Mouse (Mus musculus): ENCODE results near the gene Limch1. TPM values are rescaled to one million over a fixed set of nuclear protein-coding genes. Genes with fewer than 3 reads are reported as not detected.

The Limch1 gene
- polyA plus RNA-seq, 1 experiment from 2014 or later, result 6.7 TPM

DNA sequence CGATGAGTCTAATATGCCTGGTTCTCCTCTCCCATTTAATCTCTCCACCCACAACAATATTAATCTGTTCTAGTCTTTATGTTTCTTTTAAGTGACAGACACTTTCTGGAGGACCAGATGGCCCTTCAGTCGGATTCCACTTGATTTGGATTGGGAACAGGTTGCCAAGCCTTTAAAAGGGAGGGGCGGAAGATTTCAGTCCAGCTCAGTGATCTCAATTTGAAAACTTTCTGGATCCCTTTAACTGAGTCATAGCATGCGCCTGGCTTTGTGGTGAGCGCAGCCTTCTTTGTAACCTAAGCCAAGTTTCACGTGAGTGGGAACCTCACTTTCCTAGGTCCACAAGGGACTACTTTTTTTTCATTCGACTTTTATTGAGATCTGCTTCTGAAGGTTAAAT is 5.0 kb downstream of the Limch1 start:
- H3K27ac ChIP-seq (ENCODE audit: low read depth, low read length), result no peak overlapping the region
- H3K4me1 ChIP-seq (replicated peaks; ENCODE audit: control insufficient read depth, insufficient read depth, low read length), result no peaks in the 10 kb centered on the region
- no peaks in the 10 kb centered on the region for H3K36me3 ChIP-seq (ENCODE audit: control insufficient read depth, insufficient read depth)
- H3K9ac ChIP-seq (ENCODE audit: low read depth, low read length), result no peak overlapping the region
- H3K4me2 ChIP-seq (replicated peaks; ENCODE audit: low read depth), result no peak overlapping the region
- peaks cover 14% of the 10 kb centered on the region for H3K27me3 ChIP-seq (replicated peaks; ENCODE audit: control insufficient read depth, insufficient read depth, low read length)
- no peaks in the 10 kb centered on the region for H3K9me3 ChIP-seq (ENCODE audit: control insufficient read depth)
- TF ChIP-seq CTCF (IDR thresholded peaks at IDR 0.05; ENCODE audit: low read depth), result no peak
- ATAC-seq, result no peak
- no peak overlapping the region for H3K4me3 ChIP-seq (ENCODE audit: low read depth, low read length)
- 72% methylated on average over 7 of the region's 7 CpGs for WGBS

DNA sequence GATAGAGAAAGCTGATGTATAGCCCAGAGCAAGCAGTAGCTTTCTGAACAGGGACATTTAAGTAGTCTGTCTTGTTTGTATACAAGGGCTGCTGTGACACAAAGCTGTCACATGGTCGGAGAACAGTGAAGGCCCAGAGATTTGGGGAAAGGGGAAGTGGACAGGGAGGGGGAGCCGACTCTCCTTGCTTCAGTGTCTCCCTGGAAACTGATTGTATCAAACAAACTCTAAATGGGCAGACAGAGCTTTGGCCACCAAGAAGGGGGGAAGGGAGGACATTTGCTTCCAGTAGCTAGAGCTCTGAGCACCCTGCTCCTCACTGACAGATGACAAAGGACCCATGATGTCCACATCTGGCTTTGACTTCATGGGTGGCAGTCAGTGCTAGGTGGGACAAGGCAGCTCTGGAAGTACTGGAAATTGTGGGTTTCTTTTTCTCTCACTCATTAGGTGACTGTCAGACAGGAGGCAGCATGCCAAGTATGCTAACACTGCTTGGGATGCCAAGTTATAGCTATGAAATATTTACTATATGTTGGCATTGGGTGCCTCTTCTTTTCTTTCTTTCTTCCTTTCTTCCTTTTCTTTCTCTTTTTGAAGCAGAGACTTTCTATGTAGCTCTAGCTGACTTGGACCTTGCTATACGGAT is 5.8 kb downstream of the Limch1 start:
- no peaks in the 10 kb centered on the region for H3K9me3 ChIP-seq (ENCODE audit: control insufficient read depth)
- no peak for ATAC-seq
- peaks cover 7% of the 10 kb centered on the region for H3K27me3 ChIP-seq (replicated peaks; ENCODE audit: control insufficient read depth, insufficient read depth, low read length)
- no peak for TF ChIP-seq CTCF (IDR thresholded peaks at IDR 0.05; ENCODE audit: low read depth)
- H3K9ac ChIP-seq (ENCODE audit: low read depth, low read length), result no peak overlapping the region
- H3K4me1 ChIP-seq (replicated peaks; ENCODE audit: control insufficient read depth, insufficient read depth, low read length), result no peaks in the 10 kb centered on the region
- no peak overlapping the region for H3K4me3 ChIP-seq (ENCODE audit: low read depth, low read length)
- H3K27ac ChIP-seq (ENCODE audit: low read depth, low read length), result no peak overlapping the region
- 50% methylated on average over 3 of the region's 3 CpGs for WGBS
- H3K36me3 ChIP-seq (ENCODE audit: control insufficient read depth, insufficient read depth), result no peaks in the 10 kb centered on the region
- H3K4me2 ChIP-seq (replicated peaks; ENCODE audit: low read depth), result no peak overlapping the region

DNA sequence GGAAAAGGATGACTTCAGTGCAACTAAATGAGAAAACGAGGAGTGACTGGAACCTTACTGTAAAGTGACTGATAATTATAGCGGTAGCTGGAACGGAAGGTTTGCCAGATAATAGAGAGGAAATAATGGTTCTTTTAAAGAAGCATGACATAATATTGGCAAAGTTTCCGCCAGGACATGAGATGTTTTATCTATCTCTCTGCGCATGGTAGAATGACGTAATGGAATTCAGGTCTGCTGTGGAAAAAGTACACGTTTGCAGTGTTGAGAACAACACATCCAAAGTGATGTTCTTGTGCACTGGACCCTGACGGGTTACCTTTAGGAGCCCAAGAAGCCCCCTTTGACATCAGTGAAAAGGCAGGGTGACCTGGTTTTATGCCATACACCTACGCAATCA is 8.0 kb downstream of the Limch1 start:
- Histone ChIP-seq H3K36me3 (ENCODE audit: control insufficient read depth, insufficient read depth) (no peaks in the 10 kb centered on the region), H3K9ac (ENCODE audit: low read depth, low read length) (no peak overlapping the region), H3K4me2 (replicated peaks; ENCODE audit: low read depth) (no peak overlapping the region), H3K4me1 (replicated peaks; ENCODE audit: control insufficient read depth, insufficient read depth, low read length) (no peaks in the 10 kb centered on the region), H3K9me3 (ENCODE audit: control insufficient read depth) (no peaks in the 10 kb centered on the region), H3K27ac (ENCODE audit: low read depth, low read length) (no peak overlapping the region), H3K4me3 (ENCODE audit: low read depth, low read length) (no peak overlapping the region), H3K27me3 (replicated peaks; ENCODE audit: control insufficient read depth, insufficient read depth, low read length) (no peaks in the 10 kb centered on the region)
- ATAC-seq, result no peak
- no peak for TF ChIP-seq CTCF (IDR thresholded peaks at IDR 0.05; ENCODE audit: low read depth)
- 76% methylated on average over 9 of the region's 9 CpGs for WGBS

DNA sequence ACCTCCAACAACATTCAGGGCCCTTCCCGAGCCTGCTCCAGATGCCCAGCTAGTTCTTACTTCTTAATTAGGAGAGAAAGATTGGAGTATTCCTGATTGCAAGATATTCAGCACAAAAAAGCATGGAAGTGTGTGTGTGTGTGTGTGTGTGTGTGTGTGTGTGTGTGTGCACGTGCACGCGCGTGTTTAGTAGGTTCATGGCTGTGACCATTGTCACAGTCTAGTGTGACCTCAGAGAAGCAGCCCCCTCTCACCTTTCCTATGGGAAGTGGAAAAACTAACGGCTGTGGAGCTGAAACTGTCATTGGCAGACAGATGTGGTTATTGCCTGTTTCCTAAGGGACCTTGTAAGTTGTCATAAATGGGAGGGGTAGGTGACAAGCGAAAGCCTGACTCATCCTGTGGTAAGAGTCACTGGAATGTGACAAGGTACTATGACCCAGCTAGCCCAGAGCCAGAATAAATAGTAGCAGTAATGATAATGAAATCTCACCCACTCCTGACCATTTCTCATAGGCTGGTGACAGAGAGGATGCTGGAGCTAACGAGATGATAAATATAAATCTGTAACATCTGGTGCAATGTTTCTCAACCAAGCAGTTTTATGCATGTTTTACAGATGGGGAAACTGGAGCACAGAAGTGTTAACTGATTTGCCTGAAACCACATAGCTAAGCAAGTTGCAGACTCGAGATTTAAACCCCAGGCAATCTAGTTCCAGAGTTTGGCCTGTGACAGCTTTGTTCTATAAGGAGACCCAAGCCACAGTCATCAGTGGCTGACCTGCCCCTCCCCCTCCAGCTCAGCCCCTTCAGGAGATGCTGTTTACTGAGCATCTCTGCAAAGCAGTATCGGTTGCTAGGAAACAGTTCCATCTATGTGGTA is 11.4 kb downstream of the Limch1 start:
- 66% methylated on average over 10 of the region's 10 CpGs for WGBS
- ATAC-seq, result no peak

DNA sequence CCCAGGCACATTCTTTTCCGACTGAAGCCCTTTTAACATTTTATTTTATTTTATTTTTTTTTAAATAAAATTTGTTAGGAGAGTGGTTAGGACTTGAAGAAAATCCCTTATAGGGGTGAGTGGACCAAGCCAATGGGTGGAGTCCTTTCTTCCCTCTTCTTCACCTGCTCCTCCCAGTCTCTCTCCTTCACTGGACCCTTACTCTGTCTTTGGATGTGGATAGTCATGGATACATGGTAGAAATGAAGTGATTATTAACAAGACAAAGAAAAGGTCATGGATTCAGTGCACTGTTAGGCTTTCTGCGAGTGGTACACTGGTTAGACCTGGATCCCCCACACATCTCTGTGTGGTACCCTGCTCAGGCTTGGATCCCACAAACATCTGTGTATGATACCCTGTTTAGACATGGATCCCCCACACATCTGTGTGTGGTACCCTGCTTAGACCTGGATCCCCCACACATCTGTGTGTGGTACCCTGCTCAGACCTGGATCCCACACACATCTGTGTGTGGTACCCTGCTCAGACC is 12.1 kb downstream of the Limch1 start:
- no peak for TF ChIP-seq CTCF (IDR thresholded peaks at IDR 0.05; ENCODE audit: low read depth)
- H3K4me2 ChIP-seq (replicated peaks; ENCODE audit: low read depth), result no peak overlapping the region
- H3K9ac ChIP-seq (ENCODE audit: low read depth, low read length), result no peak overlapping the region
- H3K27ac ChIP-seq (ENCODE audit: low read depth, low read length), result no peak overlapping the region
- H3K4me1 ChIP-seq (replicated peaks; ENCODE audit: control insufficient read depth, insufficient read depth, low read length), result no peaks in the 10 kb centered on the region
- ATAC-seq, result no peak
- H3K9me3 ChIP-seq (ENCODE audit: control insufficient read depth), result no peaks in the 10 kb centered on the region
- no peaks in the 10 kb centered on the region for H3K36me3 ChIP-seq (ENCODE audit: control insufficient read depth, insufficient read depth)
- H3K27me3 ChIP-seq (replicated peaks; ENCODE audit: control insufficient read depth, insufficient read depth, low read length), result no peaks in the 10 kb centered on the region
- 72% methylated on average over 2 of the region's 2 CpGs for WGBS
- no peak overlapping the region for H3K4me3 ChIP-seq (ENCODE audit: low read depth, low read length)

More for the DNA sequence above, 11.4 kb downstream of the Limch1 start:
- no peaks in the 10 kb centered on the region for H3K27me3 ChIP-seq (replicated peaks; ENCODE audit: control insufficient read depth, insufficient read depth, low read length)
- no peaks in the 10 kb centered on the region for H3K36me3 ChIP-seq (ENCODE audit: control insufficient read depth, insufficient read depth)
- H3K9me3 ChIP-seq (ENCODE audit: control insufficient read depth), result no peaks in the 10 kb centered on the region
- no peaks in the 10 kb centered on the region for H3K4me1 ChIP-seq (replicated peaks; ENCODE audit: control insufficient read depth, insufficient read depth, low read length)
- no peak overlapping the region for H3K27ac ChIP-seq (ENCODE audit: low read depth, low read length)
- no peak for TF ChIP-seq CTCF (IDR thresholded peaks at IDR 0.05; ENCODE audit: low read depth)
- H3K4me3 ChIP-seq (ENCODE audit: low read depth, low read length), result no peak overlapping the region
- H3K9ac ChIP-seq (ENCODE audit: low read depth, low read length), result no peak overlapping the region
- H3K4me2 ChIP-seq (replicated peaks; ENCODE audit: low read depth), result no peak overlapping the region

DNA sequence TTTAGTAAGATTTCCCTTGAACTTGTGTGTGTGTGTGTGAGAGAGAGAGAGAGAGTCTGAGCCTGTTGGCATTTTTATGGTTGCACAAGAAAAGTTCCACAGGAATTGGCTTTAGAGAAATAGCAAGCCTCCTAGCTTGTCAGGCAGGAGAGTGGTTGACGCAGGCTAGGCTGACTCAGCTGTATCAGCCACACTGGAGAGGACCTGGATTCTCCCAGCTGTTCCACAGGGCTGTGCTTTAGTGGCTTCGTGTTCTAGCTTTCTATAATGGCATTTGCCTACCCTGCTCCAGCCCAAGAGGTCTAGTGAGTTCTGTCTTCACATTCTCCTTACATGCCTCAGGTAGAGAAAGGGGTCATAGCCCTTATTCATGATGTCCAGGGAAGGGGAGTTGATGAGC is 13.7 kb downstream of the Limch1 start:
- Histone ChIP-seq H3K9ac (ENCODE audit: low read depth, low read length) (no peak overlapping the region), H3K27ac (ENCODE audit: low read depth, low read length) (no peak overlapping the region), H3K4me1 (replicated peaks; ENCODE audit: control insufficient read depth, insufficient read depth, low read length) (no peaks in the 10 kb centered on the region), H3K27me3 (replicated peaks; ENCODE audit: control insufficient read depth, insufficient read depth, low read length) (no peaks in the 10 kb centered on the region), H3K4me2 (replicated peaks; ENCODE audit: low read depth) (no peak overlapping the region), H3K9me3 (ENCODE audit: control insufficient read depth) (no peaks in the 10 kb centered on the region), H3K4me3 (ENCODE audit: low read depth, low read length) (no peak overlapping the region), H3K36me3 (ENCODE audit: control insufficient read depth, insufficient read depth) (no peaks in the 10 kb centered on the region)
- TF ChIP-seq CTCF (IDR thresholded peaks at IDR 0.05; ENCODE audit: low read depth), result no peak
- 74% methylated on average over 2 of the region's 2 CpGs for WGBS
- ATAC-seq, result no peak

Data from intestine, postnatal 0 days (tissue).